Mouse (Mus musculus): ENCODE data around the gene Avil.

- TF ChIP-seq CTCF (IDR thresholded peaks at IDR 0.05; ENCODE audit: insufficient read depth, low read depth, low read length) (no peak), POLR2A (IDR thresholded peaks at IDR 0.05; ENCODE audit: insufficient read depth, low read depth, low read length) (no peak)
Measured at GRCm38 (mm10) chr10:127033301-127033741, 32.8 kb downstream of the Avil start.

All from olfactory bulb, adult 2 months (tissue).